In genomic region chr4:39125528-39125927, GRCm38 (mm10) we compare ENCODE assay signal across 16 mouse cellular contexts.
"Had no signal": no experiment of that assay in that cellular context is flagged by ENCODE, and none has a peak within 500 bp of the region (broad histone marks: within the 10 kb centered on the region; RNA-seq: fewer than 3 reads in every experiment).

No protein-coding gene starts in this region.

- H3K4me3 ChIP-seq: neural tube, embryonic 13.5 days; neural tube, embryonic 15.5 days; stomach, embryonic 15.5 days had no signal

- H3K9ac ChIP-seq: neural tube, embryonic 13.5 days; neural tube, embryonic 15.5 days; stomach, embryonic 15.5 days had no signal

- H3K27ac ChIP-seq: neural tube, embryonic 13.5 days; neural tube, embryonic 15.5 days; stomach, embryonic 15.5 days; stomach, postnatal 0 days had no signal

- H3K9me3 ChIP-seq: neural tube, embryonic 13.5 days; neural tube, embryonic 15.5 days; stomach, embryonic 15.5 days had no signal

- H3K4me2 ChIP-seq: neural tube, embryonic 13.5 days; neural tube, embryonic 15.5 days; stomach, embryonic 15.5 days had no signal

- H3K4me1 ChIP-seq: neural tube, embryonic 13.5 days; neural tube, embryonic 15.5 days; stomach, embryonic 15.5 days had no signal

- H3K27me3 ChIP-seq: neural tube, embryonic 13.5 days; neural tube, embryonic 15.5 days; stomach, embryonic 15.5 days had no signal

- H3K36me3 ChIP-seq: neural tube, embryonic 13.5 days; neural tube, embryonic 15.5 days; stomach, embryonic 15.5 days had no signal

- DNase-seq: retina, postnatal 1 day; right cerebral cortex, adult 18-20 months; right cerebral cortex, postnatal 14 days; right cerebral cortex, postnatal 25 days; right cerebral cortex, postnatal 4 days; spleen, adult 18-20 months; thymus, adult 18-20 months; thymus, adult 2 months; thymus, postnatal 14 days; thymus, postnatal 25 days; thymus, postnatal 36 days; thymus, postnatal 4 days had no signal
